Comparison of ENCODE assay signal across 8 mouse cellular contexts in genomic region chr10:62885969-62886798, GRCm38 (mm10). TPM values are rescaled to one million over a fixed set of nuclear protein-coding genes. Genes with fewer than 3 reads are reported as not detected.
DNase-seq lines count a peak whose midpoint lies in the region; ATAC-seq and TF ChIP-seq lines count a peak whose summit lies in the region.

No protein-coding gene starts in this region.

- H3K9ac ChIP-seq in ES-Bruce4 (ENCODE audit: low read depth, poor library complexity, severe bottlenecking): peak overlapping the region; percentile 87
- H3K9ac ChIP-seq in embryonic facial prominence, embryonic 15.5 days: peak overlapping the region; percentile 47
- H3K9ac ChIP-seq in stomach, embryonic 16.5 days (ENCODE audit: low read length): peak overlapping the region; percentile 81

- DNase-seq in adrenal gland, postnatal 10 days: peak; percentile 26
- no peak for DNase-seq in adrenal gland, postnatal 25 days
- peak; percentile 46 for DNase-seq in induced T-regulatory cell, adult 2 months (ENCODE audit: low read depth)
- DNase-seq in lung, postnatal 36 days: peak; percentile 10
- DNase-seq in urinary bladder, adult 2 months (ENCODE audit: low spot score): no peak

- H3K4me1 ChIP-seq in ES-Bruce4 (ENCODE audit: control insufficient read depth, insufficient read depth, low read length): no peaks in the 10 kb centered on the region
- H3K4me1 ChIP-seq in embryonic facial prominence, embryonic 15.5 days: peaks cover 10% of the 10 kb centered on the region; the same call in 1 of the 2 replicates
- no peaks in the 10 kb centered on the region for H3K4me1 ChIP-seq in stomach, embryonic 16.5 days (ENCODE audit: control insufficient read depth, insufficient read depth, low read length)

- peak; percentile 63 for ATAC-seq in embryonic facial prominence, embryonic 15.5 days (ENCODE audit: insufficient number of reproducible peaks, low FRiP score, low TSS enrichment, low read depth)
- peak; percentile 68 for ATAC-seq in stomach, embryonic 16.5 days (ENCODE audit: insufficient read depth, low FRiP score)

- peak overlapping the region; percentile 97 for H3K4me3 ChIP-seq in ES-Bruce4 (ENCODE audit: low read depth, low read length)
- H3K4me3 ChIP-seq in embryonic facial prominence, embryonic 15.5 days (replicated peaks): peak overlapping the region; percentile 66
- H3K4me3 ChIP-seq in stomach, embryonic 16.5 days (replicated peaks; ENCODE audit: low read length): peak overlapping the region; percentile 79

- no peaks in the 10 kb centered on the region for H3K27me3 ChIP-seq in ES-Bruce4 (ENCODE audit: control insufficient read depth, insufficient read depth, low read length, poor library complexity, severe bottlenecking)
- no peaks in the 10 kb centered on the region for H3K27me3 ChIP-seq in embryonic facial prominence, embryonic 15.5 days
- no peaks in the 10 kb centered on the region for H3K27me3 ChIP-seq in stomach, embryonic 16.5 days (ENCODE audit: control insufficient read depth, insufficient read depth, low read length)

- H3K9me3 ChIP-seq in ES-Bruce4 (replicated peaks; ENCODE audit: control insufficient read depth, insufficient read depth, low read length, poor library complexity, severe bottlenecking): no peaks in the 10 kb centered on the region
- no peaks in the 10 kb centered on the region for H3K9me3 ChIP-seq in embryonic facial prominence, embryonic 15.5 days (replicated peaks)
- H3K9me3 ChIP-seq in stomach, embryonic 16.5 days (replicated peaks; ENCODE audit: control insufficient read depth, low read length): no peaks in the 10 kb centered on the region

- H3K27ac ChIP-seq in ES-Bruce4 (ENCODE audit: insufficient read depth, low read length): peak overlapping the region; percentile 97
- peak overlapping the region; percentile 71 for H3K27ac ChIP-seq in embryonic facial prominence, embryonic 15.5 days (replicated peaks)
- no peak overlapping the region for H3K27ac ChIP-seq in stomach, embryonic 16.5 days (ENCODE audit: low read length)

- TF ChIP-seq EP300 in ES-Bruce4 (IDR thresholded peaks at IDR 0.05; ENCODE audit: insufficient read depth, low read depth, low read length): peak; percentile 79

- TF ChIP-seq POLR2A in ES-Bruce4 (IDR thresholded peaks at IDR 0.05; ENCODE audit: insufficient read depth, low read length): no peak

- under 1% methylated on average over 38 of the region's 38 CpGs for WGBS in embryonic facial prominence, embryonic 15.5 days
- WGBS in stomach, embryonic 16.5 days: under 1% methylated on average over 38 of the region's 38 CpGs

- peaks cover 42% of the 10 kb centered on the region for H3K36me3 ChIP-seq in ES-Bruce4 (ENCODE audit: control insufficient read depth, insufficient read depth, low read length, poor library complexity, severe bottlenecking)
- no peaks in the 10 kb centered on the region for H3K36me3 ChIP-seq in embryonic facial prominence, embryonic 15.5 days
- no peaks in the 10 kb centered on the region for H3K36me3 ChIP-seq in stomach, embryonic 16.5 days (ENCODE audit: control insufficient read depth, insufficient read depth, low read length)

- TF ChIP-seq CTCF in ES-Bruce4 (IDR thresholded peaks at IDR 0.05; ENCODE audit: low read depth, low read length): no peak

- H3K4me2 ChIP-seq in embryonic facial prominence, embryonic 15.5 days (replicated peaks): peak overlapping the region; percentile 95
- peak overlapping the region; percentile 97 for H3K4me2 ChIP-seq in stomach, embryonic 16.5 days (ENCODE audit: low read depth, low read length)

RNA-seq across cellular contexts. Expression of gene Tet1, which starts 22.6 kb away (rescaled TPM):
- 10 to 100 TPM in 1 of 2 experiments, 1 to 10 TPM in 1; 7.3 to 12.8 TPM for total RNA-seq in adrenal gland, postnatal 10 days (2021)
- 6.6 and 7.4 TPM in 2 replicates for total RNA-seq in adrenal gland, postnatal 25 days (2021)
- 231 and 239 TPM in 2 replicates for polyA plus RNA-seq in ES-Bruce4 (2011; ENCODE audit: insufficient read depth, insufficient read length, low read depth, missing spikeins)
- 24.4 and 25.4 TPM in 2 replicates for polyA plus RNA-seq in embryonic facial prominence, embryonic 15.5 days (2015; fragmentation: Nextera tagmentation; extraction: Ambion mirVana)
- 15.3 and 20.5 TPM in 2 replicates for polyA plus RNA-seq in stomach, embryonic 16.5 days (2015; fragmentation: Nextera tagmentation; extraction: Ambion mirVana)
- 1.6 and 2.3 TPM in 2 replicates for polyA plus RNA-seq in urinary bladder, adult 2 months (2012; rRNA removed)

RNA-seq across cellular contexts. Expression of gene Slc25a16, which starts 34.2 kb away (rescaled TPM):
- 10 to 100 TPM; 41.5 to 45.3 TPM for total RNA-seq in adrenal gland, postnatal 10 days (2021)
- total RNA-seq in adrenal gland, postnatal 25 days (2021): 37.7 and 45.0 TPM in 2 replicates
- polyA plus RNA-seq in ES-Bruce4 (2011; ENCODE audit: insufficient read depth, insufficient read length, low read depth, missing spikeins): 11.3 and 11.6 TPM in 2 replicates
- 12.3 and 14.4 TPM in 2 replicates for polyA plus RNA-seq in embryonic facial prominence, embryonic 15.5 days (2015; fragmentation: Nextera tagmentation; extraction: Ambion mirVana)
- polyA plus RNA-seq in stomach, embryonic 16.5 days (2015; fragmentation: Nextera tagmentation; extraction: Ambion mirVana): 13.4 and 13.9 TPM in 2 replicates
- 18.3 and 22.9 TPM in 2 replicates for polyA plus RNA-seq in urinary bladder, adult 2 months (2012; rRNA removed)

Comparison
In these comparisons a context has a peak if more than half of its experiments do, and no peak if none do; other contexts are left out.
1. DNase-seq: peak in adrenal gland, postnatal 10 days (single experiment), induced T-regulatory cell, adult 2 months (single experiment) and lung, postnatal 36 days (single experiment); none in adrenal gland, postnatal 25 days (single experiment) and urinary bladder, adult 2 months (single experiment).
2. Peak in every context shown above with its lines, with median percentiles within 50 percentile points of each other: H3K4me3 ChIP-seq and H3K9ac ChIP-seq.